Mouse (Mus musculus): ENCODE results near the gene Sde2.

DNA sequence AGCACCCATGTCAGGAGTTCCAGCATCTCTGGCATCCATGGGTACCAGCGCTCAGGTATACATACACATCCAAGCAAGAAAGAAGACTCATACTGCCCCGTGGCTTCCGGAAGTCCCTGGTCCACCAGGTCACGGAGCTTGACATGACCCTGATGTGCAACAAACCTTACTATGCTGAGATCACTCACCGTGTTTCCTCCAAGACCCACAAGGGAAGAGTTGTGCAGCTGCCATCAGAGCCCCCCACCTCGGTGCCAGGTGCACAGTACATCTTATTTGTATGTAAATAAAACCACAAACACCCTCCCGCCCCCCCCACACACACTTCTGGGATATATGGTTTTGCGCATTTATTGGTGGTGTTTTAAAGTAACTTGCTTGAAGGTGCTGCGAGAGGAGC, 24.2 kb downstream of the Sde2 start:
- TF ChIP-seq GATA1 (IDR thresholded peaks at IDR 0.05; ENCODE audit: borderline replicate concordance, low read length) (no peak), FLI1 (IDR thresholded peaks at IDR 0.05; ENCODE audit: low read length) (no peak)

Measured in megakaryocyte, embryonic 14.5 days (primary cell).